Mouse (Mus musculus) layer of hippocampus, adult 8-10 months (tissue): ENCODE measurements around the gene Rbpjl. TPM values are rescaled to one million over a fixed set of nuclear protein-coding genes. Genes with fewer than 3 reads are reported as not detected.

Experiments
- microRNA-seq, 2 experiments: library from miRNA; unstranded; fragments of <30 nt; microRNA quantifications; one replicate each; pipeline ENCODE4 v1.2.0; 2022
- total RNA-seq, 4 experiments: library from RNA; stranded (reverse); gene quantifications; 2 replicates each; pipeline ENCODE4 v1.2.4; 2022

Rbpjl gene
- total RNA-seq, 4 experiments from 2014 or later, result 0.34 to 0.67 (median 0.42) TPM

Small RNAs within 50 kb of the gene (microRNA-seq; reads per million reads assigned to microRNA genes)
- 0 reads per million in 2 experiments for gene Mir7678

Other genes starting within 250 kb of the Rbpjl start
- 1 to 10 TPM; 5.3 to 7.8 (median 6.2) TPM for gene Kcns1, start 232.0 kb upstream of the Rbpjl start, total RNA-seq
- gene Wfdc5, start 220.4 kb upstream of the Rbpjl start, total RNA-seq, result not detected
- gene Wfdc12, start 212.5 kb upstream of the Rbpjl start, total RNA-seq, result not detected
- gene Wfdc15a, start 203.0 kb upstream of the Rbpjl start, total RNA-seq, result not detected
- not detected for gene Wfdc15b, start 181.5 kb upstream of the Rbpjl start, total RNA-seq
- not detected for gene Svs2, start 164.7 kb upstream of the Rbpjl start, total RNA-seq
- not detected for gene Svs3b, start 146.5 kb upstream of the Rbpjl start, total RNA-seq
- gene Svs4, start 124.7 kb upstream of the Rbpjl start, total RNA-seq, result not detected
- not detected for gene Svs3a, start 113.9 kb upstream of the Rbpjl start, total RNA-seq
- gene Svs6, start 86.4 kb upstream of the Rbpjl start, total RNA-seq, result not detected
- not detected for gene Svs5, start 70.4 kb upstream of the Rbpjl start, total RNA-seq
- 1 to 10 TPM in 3 of 4 experiments, not detected in 1; 1.2 to 1.5 (median 1.2) TPM for gene Slpi, start 14.0 kb upstream of the Rbpjl start, total RNA-seq
- gene Matn4, start 2.0 kb downstream of the Rbpjl start, total RNA-seq, result 10 to 100 TPM; 11.1 to 12.6 (median 11.9) TPM
- gene Sdc4, start 40.7 kb downstream of the Rbpjl start, total RNA-seq, result 100 to 1,000 TPM; 109 to 165 (median 131) TPM
- gene Sys1, start 53.8 kb downstream of the Rbpjl start, total RNA-seq, result 10 to 100 TPM; 40.4 to 45.8 (median 44.8) TPM
- gene Gm20458, start 57.8 kb downstream of the Rbpjl start, total RNA-seq, result 10 to 100 TPM in 1 of 4 experiments, 1 to 10 TPM in 2, not detected in 1; 8.4 to 15.8 (median 9.9) TPM
- not detected for gene Trp53tg5, start 70.6 kb downstream of the Rbpjl start, total RNA-seq
- gene Dbndd2, start 83.0 kb downstream of the Rbpjl start, total RNA-seq, result 100 to 1,000 TPM; 109 to 163 (median 138) TPM
- 10 to 100 TPM; 75.4 to 90.5 (median 81.6) TPM for gene Pigt, start 94.4 kb downstream of the Rbpjl start, total RNA-seq
- 1 to 10 TPM in 1 of 4 experiments, under 1 TPM in 3; 0.55 to 1.1 (median 0.84) TPM for gene Wfdc2, start 159.3 kb downstream of the Rbpjl start, total RNA-seq
- gene Spint3, start 170.3 kb downstream of the Rbpjl start, total RNA-seq, result not detected
- not detected for gene Wfdc6a, start 182.3 kb downstream of the Rbpjl start, total RNA-seq
- gene Eppin, start 190.5 kb downstream of the Rbpjl start, total RNA-seq, result not detected
- gene Wfdc6b, start 210.4 kb downstream of the Rbpjl start, total RNA-seq, result not detected
- not detected for gene Wfdc8, start 210.5 kb downstream of the Rbpjl start, total RNA-seq
- not detected for gene Wfdc16, start 235.7 kb downstream of the Rbpjl start, total RNA-seq